Mouse (Mus musculus) heart, postnatal 25 days (tissue): ENCODE measurements around the gene 1700021F05Rik. TPM values are rescaled to one million over a fixed set of nuclear protein-coding genes. Genes with fewer than 3 reads are reported as not detected.
"Not testable (repeated sequence)": the region's sequence is repeated elsewhere in the genome, so short reads cannot be mapped to it uniquely, and the experiment has no call there.

Source experiments
- DNase-seq: peaks from one replicate; pipeline ENCODE4 v3.0.0; 2022; ENCODE audit warnings: low spot score
- intact Hi-C: fragments of 180-260 bp; cut with DNase I; formaldehyde crosslinking; loops from one replicate; pipeline ENCODE4 v1.15.1; 2025
- total RNA-seq, 2 experiments: library from RNA; stranded (reverse); gene quantifications; 2 replicates each; pipeline ENCODE4 v1.2.3; 2021

Gene 1700021F05Rik
- total RNA-seq, 2 experiments from 2014 or later = 107 to 111 TPM

GRCm38 (mm10) chr10:43549411-43549810, 8.6 kb upstream of the 1700021F05Rik start:
- DNase-seq = no peak
- intact Hi-C loops = no loop called here

GRCm38 (mm10) chr10:43541153-43541544, 355 bp upstream of the 1700021F05Rik start:
- intact Hi-C loops = loop anchor here (2.0 to 5.0 kb wide), 2 partner anchors 60 to 779 kb away; partner anchors contain the start of gene Sec63
- DNase-seq = no peak

GRCm38 (mm10) chr10:43539746-43540310, 966 bp downstream of the 1700021F05Rik start:
- intact Hi-C loops = loop anchor here (2.0 to 5.0 kb wide), 3 partner anchors 48 to 778 kb away; partner anchors contain the start of gene Sec63

GRCm38 (mm10) chr10:43538831-43539230, 2.0 kb downstream of the 1700021F05Rik start:
- no peak for DNase-seq
- intact Hi-C loops = loop anchor here (5.0 kb wide), 1 partner anchor 47 kb away; no protein-coding TSS in a partner anchor

More at GRCm38 (mm10) chr10:43539746-43540310, 966 bp downstream of the 1700021F05Rik start:
- DNase-seq = no peak

GRCm38 (mm10) chr10:43537652-43538051, 3.1 kb downstream of the 1700021F05Rik start:
- intact Hi-C loops = loop anchor here (5.0 kb wide), 1 partner anchor 45 kb away; no protein-coding TSS in a partner anchor
- DNase-seq = no peak

- intact Hi-C loops = no loop called here
- no peak for DNase-seq
Measured at GRCm38 (mm10) chr10:43534382-43534781, 6.4 kb downstream of the 1700021F05Rik start.

- intact Hi-C loops = no loop called here
- DNase-seq = no peak
Measured at GRCm38 (mm10) chr10:43527283-43528269, 13.2 kb downstream of the 1700021F05Rik start.

GRCm38 (mm10) chr10:43523931-43524330, 16.9 kb downstream of the 1700021F05Rik start, which contains the start of gene Gm9803:
Gene Gm9803 (plus strand): TSS chr10:43524084.
- DNase-seq, intact Hi-C loops: not testable (repeated sequence)

GRCm38 (mm10) chr10:43519977-43520376, 20.8 kb downstream of the 1700021F05Rik start:
- intact Hi-C loops = no loop called here
- no peak for DNase-seq

GRCm38 (mm10) chr10:43518368-43518767, 22.4 kb downstream of the 1700021F05Rik start:
- intact Hi-C loops = no loop called here
- no peak for DNase-seq

- intact Hi-C loops = no loop called here
- DNase-seq = no peak
Measured at GRCm38 (mm10) chr10:43517836-43518235, 23.0 kb downstream of the 1700021F05Rik start.

GRCm38 (mm10) chr10:43516992-43517660, 23.7 kb downstream of the 1700021F05Rik start:
- no peak for DNase-seq
- intact Hi-C loops = no loop called here

GRCm38 (mm10) chr10:43512976-43513375, 27.8 kb downstream of the 1700021F05Rik start:
- no peak for DNase-seq
- intact Hi-C loops = no loop called here

- DNase-seq = no peak
- intact Hi-C loops = no loop called here
Measured at GRCm38 (mm10) chr10:43509228-43509627, 31.6 kb downstream of the 1700021F05Rik start.

GRCm38 (mm10) chr10:43507051-43507450, 33.7 kb downstream of the 1700021F05Rik start:
- intact Hi-C loops = no loop called here
- no peak for DNase-seq

GRCm38 (mm10) chr10:43504291-43504690, 36.5 kb downstream of the 1700021F05Rik start:
- DNase-seq = no peak
- intact Hi-C loops = no loop called here

GRCm38 (mm10) chr10:43502599-43502998, 38.2 kb downstream of the 1700021F05Rik start:
- no peak for DNase-seq
- intact Hi-C loops = no loop called here

- intact Hi-C loops = loop anchor here (5.0 kb wide), 1 partner anchor 46 kb away; no protein-coding TSS in a partner anchor
- no peak for DNase-seq
Measured at GRCm38 (mm10) chr10:43490846-43491245, 49.9 kb downstream of the 1700021F05Rik start.

GRCm38 (mm10) chr10:43490034-43490433, 50.8 kb downstream of the 1700021F05Rik start:
- intact Hi-C loops = loop anchor here (5.0 kb wide), 1 partner anchor 47 kb away; no protein-coding TSS in a partner anchor
- no peak for DNase-seq

- intact Hi-C loops = no loop called here
- no peak for DNase-seq
Measured at GRCm38 (mm10) chr10:43489550-43489949, 51.2 kb downstream of the 1700021F05Rik start.
